Mouse (Mus musculus) splenic B cell, adult 2 months (primary cell): ENCODE measurements around the gene Pcdh7.

Experiments used
- DNase-seq: peaks from one replicate; pipeline ENCODE4 v3.0.0-alpha.2; 2011; ENCODE audit warnings: low read depth, low spot score
- H3K27me3 ChIP-seq: 2 replicates; pipeline ENCODE4 v1.6.1; 2012; ENCODE audit warnings: mild to moderate bottlenecking, low read length, moderate library complexity, mixed read lengths; ENCODE audit not compliant: control insufficient read depth, poor library complexity, insufficient read depth, severe bottlenecking
- H3K36me3 ChIP-seq: 2 replicates; pipeline ENCODE4 v1.6.1; 2012; ENCODE audit warnings: mild to moderate bottlenecking, low read length, moderate library complexity, mixed read lengths; ENCODE audit not compliant: control insufficient read depth, poor library complexity, insufficient read depth, severe bottlenecking

Pcdh7 gene

DNA sequence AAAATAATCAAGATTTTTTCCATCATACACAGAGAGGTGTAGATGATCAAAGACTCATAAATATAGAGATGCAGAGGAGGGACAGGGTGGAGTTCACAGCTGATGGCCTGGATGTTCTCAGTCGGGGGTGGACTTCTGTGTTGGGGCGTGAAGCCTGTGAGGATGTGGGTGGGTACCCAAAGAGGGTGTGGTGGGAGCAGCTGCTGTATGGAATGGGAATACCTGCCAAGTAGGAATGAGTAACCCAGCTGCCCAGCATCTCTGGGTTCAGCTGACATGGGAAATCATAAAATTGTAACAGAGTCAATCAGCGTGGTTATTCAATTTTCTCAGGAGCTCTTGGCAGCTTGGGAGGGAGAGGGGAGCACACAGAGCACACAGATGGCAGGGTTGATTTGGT lies 85.3 kb downstream of the Pcdh7 start:
- no peaks in the 10 kb centered on the region for H3K27me3 ChIP-seq
- no peaks in the 10 kb centered on the region for H3K36me3 ChIP-seq
- no peak for DNase-seq

DNA sequence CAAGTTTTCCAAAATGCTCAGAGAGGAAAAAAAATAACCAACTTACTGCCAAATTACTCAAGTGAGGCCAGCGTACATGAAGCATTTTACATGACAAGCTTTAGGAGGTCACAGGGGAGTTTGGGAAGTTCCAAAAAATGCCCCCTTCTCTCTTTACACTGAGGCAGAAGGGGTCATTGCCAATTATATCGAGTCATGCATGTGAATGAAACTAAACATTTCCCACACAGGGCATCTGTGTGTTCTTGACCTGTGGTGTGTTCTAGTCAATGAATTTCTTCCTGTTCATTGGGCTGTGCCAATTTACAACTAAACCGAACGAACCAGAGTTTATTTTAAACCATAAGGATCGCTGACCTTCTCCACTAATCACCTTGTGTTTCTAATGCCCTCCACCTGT lies 86.1 kb downstream of the Pcdh7 start:
- Histone ChIP-seq H3K27me3 (no peaks in the 10 kb centered on the region), H3K36me3 (no peaks in the 10 kb centered on the region)
- DNase-seq, result no peak

DNA sequence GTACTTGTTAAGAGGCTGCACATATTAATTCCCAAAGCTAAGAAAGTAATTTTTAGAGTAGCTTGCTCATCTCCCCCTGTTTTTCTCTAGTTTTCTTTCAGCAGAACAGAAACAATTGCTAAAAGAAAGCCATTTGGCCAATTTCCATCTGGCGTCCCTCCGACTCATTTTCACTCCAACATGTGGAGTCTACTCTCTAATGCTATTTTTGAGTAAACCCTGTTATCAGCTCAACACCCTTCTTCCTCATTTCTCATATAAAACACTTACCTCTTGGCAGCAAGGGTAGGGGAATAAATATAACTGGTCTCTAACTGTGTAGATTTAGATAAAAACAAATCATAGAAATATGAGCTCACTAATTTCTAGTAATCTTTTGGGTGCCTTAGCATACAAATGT lies 89.6 kb downstream of the Pcdh7 start:
- H3K36me3 ChIP-seq, result no peaks in the 10 kb centered on the region
- no peaks in the 10 kb centered on the region for H3K27me3 ChIP-seq
- DNase-seq, result no peak

DNA sequence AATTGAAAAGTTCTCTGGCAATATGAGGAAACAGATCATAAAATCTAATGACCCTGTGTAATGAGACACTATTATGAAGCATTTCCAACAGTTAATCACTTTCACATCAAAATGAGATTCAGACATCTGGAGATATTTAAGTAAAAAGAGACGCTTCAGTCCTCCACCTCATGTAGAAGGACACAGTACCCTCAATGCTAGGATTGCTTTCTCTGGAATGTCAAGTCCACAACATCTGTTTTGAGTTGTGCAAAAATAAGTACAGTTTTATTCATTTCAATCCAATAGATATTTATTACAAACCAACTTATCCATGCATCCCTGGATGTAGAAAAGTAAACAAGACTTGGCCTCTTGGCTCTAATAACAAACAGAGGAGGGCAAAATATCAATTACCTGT lies 92.9 kb downstream of the Pcdh7 start:
- no peak for DNase-seq
- H3K27me3 ChIP-seq, result no peaks in the 10 kb centered on the region

DNA sequence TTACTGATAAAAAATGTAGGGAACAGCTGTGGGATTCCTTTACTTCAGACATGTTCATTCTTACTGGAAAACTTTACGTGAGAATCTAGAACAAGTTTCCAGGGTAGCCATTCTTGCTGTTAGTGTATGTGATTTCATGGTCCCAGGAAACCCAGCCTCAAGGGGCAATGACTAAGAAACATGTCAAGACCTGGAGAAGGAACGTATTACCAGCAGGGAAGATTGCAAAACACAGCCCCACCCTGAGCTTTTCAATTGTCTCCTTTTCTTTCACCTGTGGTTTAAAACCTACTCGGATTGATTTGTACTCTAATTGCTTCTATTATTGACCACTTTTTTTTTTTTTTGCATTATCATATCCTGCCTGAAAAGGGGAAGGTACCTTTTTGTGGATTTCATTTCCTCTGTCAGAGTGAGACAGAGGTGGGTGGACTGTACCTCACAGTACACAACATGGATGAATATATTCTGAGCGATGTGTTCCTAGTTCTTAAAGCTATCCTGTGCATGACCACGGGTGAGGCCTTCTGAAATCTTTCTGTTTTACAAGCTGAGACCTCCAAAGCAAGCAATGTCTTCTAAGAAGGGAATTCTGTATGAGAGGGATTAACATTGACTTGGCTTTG lies 98.3 kb downstream of the Pcdh7 start:
- no peak for DNase-seq
- H3K36me3 ChIP-seq, result no peaks in the 10 kb centered on the region
- no peaks in the 10 kb centered on the region for H3K27me3 ChIP-seq

More for the DNA sequence above, 92.9 kb downstream of the Pcdh7 start:
- H3K36me3 ChIP-seq, result no peaks in the 10 kb centered on the region

DNA sequence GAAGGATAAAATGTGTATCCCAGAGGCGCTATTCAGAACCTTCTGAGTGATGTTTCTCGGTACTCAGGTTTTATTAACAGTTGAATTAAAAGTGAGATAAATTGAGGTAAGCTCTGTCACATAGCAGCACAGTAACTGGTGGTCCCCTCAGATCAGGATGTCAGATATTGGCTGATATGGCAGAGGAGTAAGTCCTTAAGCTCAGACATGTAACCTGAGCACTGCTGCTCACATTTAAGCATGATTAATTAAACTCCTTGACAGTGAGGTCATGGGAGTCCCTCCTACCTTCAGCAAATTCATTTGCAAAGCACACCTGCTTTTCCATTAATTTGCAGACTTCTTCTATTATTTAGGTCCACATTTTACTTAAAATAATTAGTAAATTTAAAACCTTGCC lies 102.0 kb downstream of the Pcdh7 start:
- H3K36me3 ChIP-seq, result no peaks in the 10 kb centered on the region
- no peak for DNase-seq

DNA sequence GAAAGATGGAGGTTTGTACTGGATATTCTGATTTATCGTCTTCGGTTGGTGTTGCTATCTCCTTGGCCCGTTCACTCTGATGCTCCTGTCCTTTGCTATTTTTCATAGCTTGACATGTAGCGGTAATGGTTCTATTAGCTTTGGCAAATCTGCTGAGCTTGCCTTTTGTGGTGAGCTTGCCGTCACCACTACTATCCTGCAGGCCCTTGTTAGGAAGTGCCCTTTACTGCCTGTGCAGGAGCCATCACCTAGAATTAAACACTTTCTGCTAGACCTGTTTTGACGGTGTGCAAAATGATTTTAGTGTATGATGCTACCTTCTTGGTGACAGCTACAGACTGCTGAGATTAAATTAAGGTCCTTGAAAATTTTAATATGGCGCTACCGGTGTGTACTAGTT lies 103.3 kb downstream of the Pcdh7 start:
- no peaks in the 10 kb centered on the region for H3K27me3 ChIP-seq
- DNase-seq, result no peak
- H3K36me3 ChIP-seq, result no peaks in the 10 kb centered on the region

More for the DNA sequence above, 102.0 kb downstream of the Pcdh7 start:
- H3K27me3 ChIP-seq, result no peaks in the 10 kb centered on the region

DNA sequence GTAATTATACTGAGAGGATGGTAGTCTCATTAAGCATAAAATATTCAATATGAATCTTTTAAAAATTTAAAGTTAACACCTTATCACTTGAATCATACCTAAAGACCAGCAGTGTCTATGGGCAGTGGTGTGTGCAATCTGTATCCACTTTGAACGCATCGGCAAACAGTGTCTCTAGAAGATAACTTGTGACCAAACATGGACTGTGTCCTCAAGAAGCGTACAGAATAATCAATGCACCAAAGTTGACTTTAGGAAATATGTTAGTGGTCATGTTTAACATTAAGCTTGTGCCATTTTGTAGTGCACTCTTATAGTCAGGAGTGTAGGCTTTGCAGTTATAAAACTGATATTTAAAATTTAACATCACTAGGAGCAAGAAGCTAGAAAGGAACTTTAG lies 110.7 kb downstream of the Pcdh7 start:
- no peaks in the 10 kb centered on the region for H3K27me3 ChIP-seq
- DNase-seq, result no peak
- H3K36me3 ChIP-seq, result no peaks in the 10 kb centered on the region

DNA sequence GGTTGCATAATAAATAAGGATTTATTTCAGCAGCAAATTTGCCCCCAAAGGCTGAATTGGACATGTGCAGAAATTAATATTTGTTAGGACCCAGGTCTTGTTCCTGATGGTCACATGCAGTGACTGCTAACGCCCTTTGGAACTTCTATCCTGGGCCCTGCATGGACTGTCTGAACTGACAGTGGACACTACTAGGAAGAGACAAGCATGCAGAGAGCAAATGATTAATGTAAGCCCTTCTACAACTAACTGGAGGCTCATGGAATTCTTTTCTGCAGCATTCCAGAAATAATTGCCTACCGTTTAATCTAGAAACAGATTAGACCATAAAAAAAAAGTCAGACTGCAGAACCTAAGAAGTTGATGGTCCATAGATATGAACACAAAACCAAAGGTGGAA lies 119.4 kb downstream of the Pcdh7 start:
- no peaks in the 10 kb centered on the region for H3K36me3 ChIP-seq
- no peak for DNase-seq
- no peaks in the 10 kb centered on the region for H3K27me3 ChIP-seq

DNA sequence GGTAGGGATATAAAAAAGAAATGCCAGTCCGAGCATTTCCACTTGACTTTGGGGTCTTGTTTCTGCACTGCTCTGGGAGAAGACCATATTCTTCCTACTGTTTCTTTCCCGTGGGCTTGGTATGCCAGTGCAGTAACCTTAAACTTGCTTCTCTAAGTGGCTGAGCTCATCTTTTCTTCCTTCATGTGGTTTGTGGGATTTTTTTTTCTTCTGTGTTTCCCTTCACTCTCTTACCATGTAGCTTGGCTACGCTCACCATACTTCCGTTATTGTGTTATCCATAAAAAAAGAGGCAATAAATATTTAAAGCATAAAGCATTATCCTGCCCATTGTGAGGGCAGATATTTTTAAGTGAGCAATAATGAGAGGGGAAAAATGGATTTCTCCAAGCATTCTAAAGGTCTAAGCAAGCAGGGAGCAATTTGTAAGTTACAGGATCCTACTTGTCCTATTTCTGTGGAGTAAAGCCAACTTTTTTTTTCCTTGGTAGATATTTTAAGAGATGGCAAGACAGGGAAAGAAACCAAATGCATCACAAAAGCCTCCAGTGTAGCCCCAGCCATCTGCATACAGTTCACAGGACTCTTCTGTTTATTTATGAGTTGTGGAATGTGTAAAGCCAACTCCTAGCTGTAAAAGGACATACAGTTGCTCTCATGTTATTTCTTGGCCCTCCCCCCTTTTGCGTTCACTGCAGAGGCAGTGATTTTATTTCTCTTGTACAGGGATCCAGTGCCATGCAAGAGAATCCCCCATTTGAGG lies 123.8 kb downstream of the Pcdh7 start:
- DNase-seq, result no peak
- no peaks in the 10 kb centered on the region for H3K36me3 ChIP-seq
- H3K27me3 ChIP-seq, result no peaks in the 10 kb centered on the region

DNA sequence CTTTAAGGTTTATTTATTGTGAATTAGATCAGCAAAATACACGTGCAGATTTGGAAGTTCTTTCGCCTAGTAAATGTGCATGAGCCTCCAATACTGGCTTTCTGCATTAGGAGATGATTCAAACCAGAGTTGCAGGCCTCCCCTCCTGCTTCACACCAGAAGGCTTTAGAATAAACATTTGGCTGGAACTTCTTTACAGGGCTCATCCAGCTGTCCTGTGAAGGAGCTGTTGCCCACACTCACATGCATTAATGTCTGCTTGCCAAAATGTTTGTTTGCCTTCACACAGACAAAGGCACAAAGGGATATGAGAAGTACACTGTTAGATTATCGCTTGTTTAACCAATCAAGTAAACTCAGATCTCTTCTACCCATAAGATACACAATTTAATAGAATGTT lies 129.7 kb downstream of the Pcdh7 start:
- no peak for DNase-seq
- Histone ChIP-seq H3K27me3 (no peaks in the 10 kb centered on the region), H3K36me3 (no peaks in the 10 kb centered on the region)

DNA sequence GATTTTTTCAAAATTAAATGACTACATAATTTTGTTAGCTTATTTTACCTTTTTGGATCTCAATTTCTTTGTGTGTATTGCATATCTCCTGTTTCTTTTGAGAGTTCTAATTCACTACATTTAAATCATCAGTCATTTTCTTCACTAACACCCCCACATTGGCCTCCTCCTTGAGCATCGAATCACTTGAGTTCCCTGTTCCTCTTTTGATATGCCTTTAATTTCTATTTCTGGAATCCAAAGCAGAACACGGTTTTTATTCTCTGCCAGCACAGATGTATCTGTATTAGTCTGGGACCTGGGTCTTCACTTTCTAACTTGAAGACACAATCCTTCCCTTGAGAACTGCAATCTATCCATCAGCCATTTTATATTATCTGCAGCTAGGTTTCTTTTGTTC lies 132.3 kb downstream of the Pcdh7 start:
- Histone ChIP-seq H3K36me3 (no peaks in the 10 kb centered on the region), H3K27me3 (no peaks in the 10 kb centered on the region)
- DNase-seq, result no peak

DNA sequence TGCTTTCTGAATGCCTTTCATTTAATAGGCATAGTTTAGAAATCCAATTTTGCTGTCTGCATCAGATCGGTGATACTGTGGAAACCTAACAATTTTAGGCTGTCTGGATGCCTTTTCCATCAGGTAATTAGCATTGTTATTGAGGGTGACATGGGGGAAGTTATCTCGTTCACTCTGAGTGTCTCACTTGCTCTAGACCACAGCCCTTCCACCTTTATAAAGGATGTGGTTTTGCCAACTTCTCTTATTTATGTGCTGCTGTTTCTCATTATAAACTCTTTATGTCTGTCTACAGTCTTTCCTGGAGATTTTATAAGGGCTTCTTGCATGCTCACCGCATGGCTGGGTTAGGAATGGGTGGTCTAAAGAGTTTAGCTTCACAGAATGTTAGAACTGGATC lies 139.5 kb downstream of the Pcdh7 start:
- Histone ChIP-seq H3K27me3 (no peaks in the 10 kb centered on the region), H3K36me3 (no peaks in the 10 kb centered on the region)
- DNase-seq, result no peak

DNA sequence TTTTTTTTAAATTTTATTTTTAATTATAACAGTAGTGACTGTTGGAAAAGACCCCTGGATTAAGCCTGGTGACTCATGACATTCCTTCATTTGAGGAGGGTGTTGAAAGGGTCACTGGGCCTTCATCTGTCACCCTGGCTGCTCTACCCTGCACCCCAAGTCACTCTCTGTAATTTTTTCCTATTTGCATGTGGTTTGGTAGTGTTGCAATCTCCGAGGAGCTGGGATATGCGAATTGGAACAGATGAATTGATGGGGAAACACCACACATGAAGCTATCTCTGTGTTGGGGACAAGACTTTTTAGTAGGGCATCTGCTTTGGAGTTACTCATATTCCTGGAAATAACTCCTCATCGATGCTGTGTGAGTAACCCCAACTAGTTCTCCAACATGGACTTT lies 146.5 kb downstream of the Pcdh7 start:
- no peak for DNase-seq
- Histone ChIP-seq H3K27me3 (no peaks in the 10 kb centered on the region), H3K36me3 (no peaks in the 10 kb centered on the region)

DNA sequence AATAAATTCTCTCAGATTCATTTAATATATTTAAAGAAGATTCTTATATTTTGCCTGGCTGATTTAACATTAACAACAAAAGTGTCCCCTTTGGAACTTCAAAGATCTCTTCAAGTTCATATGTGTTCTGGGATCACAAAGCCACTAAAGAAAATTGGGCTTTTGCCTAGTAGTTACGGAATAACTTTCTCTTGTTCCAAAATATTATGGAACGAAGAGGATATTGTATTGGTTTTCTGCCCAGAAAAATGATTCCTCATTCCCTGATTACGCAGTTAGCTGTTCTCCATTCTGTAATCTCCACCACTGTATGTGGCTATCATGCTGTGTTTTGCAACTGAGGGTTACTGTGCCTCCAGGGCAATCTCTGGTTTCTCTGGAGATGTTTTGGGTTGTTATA lies 147.5 kb downstream of the Pcdh7 start:
- no peak for DNase-seq
- no peaks in the 10 kb centered on the region for H3K27me3 ChIP-seq
- no peaks in the 10 kb centered on the region for H3K36me3 ChIP-seq

DNA sequence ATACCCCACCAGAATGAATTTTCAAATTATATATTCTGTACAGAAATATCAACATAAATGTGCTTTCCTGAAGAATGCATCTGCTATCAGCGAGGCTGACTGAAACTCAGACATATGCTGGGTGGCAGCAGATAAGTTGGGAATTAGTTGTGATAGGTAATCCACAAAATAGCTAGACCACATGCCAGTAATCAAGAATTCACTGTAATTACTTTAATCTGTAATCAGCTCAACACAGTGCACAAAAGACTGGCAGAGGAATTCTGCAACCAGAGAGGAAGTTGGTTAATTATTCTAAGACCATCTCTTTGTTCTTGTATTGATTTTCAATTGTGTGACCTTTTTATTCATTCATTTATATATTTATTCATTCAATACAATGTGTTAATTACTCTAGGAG lies 148.3 kb downstream of the Pcdh7 start:
- H3K27me3 ChIP-seq, result no peaks in the 10 kb centered on the region
- DNase-seq, result no peak
- no peaks in the 10 kb centered on the region for H3K36me3 ChIP-seq
